Mouse (Mus musculus) Muller cell, postnatal 12 days (primary cell): Measurements from ENCODE around the gene Tbce.
A peak's percentile ranks its signal among the peaks of the same experiment; 100 is the strongest.
"Not testable (repeated sequence)": the region's sequence is repeated elsewhere in the genome, so short reads cannot be mapped to it uniquely, and the experiment has no call there.

Experiments used
- DNase-seq: peaks from one replicate; pipeline ENCODE4 v3.0.0-alpha.2; 2015; ENCODE audit errors: inconsistent ontology term

The Tbce gene

GRCm38 (mm10) chr13:14039292-14039965 is at the start of gene Tbce:
Gene Tbce (minus strand): TSS chr13:14039638.
- DNase-seq: peak; percentile 92

- no peak for DNase-seq
These were observed 49.2 kb upstream of the Tbce start for GRCm38 (mm10) chr13:14088669-14089068.

- DNase-seq: no peak
These were observed 35.9 kb upstream of the Tbce start for GRCm38 (mm10) chr13:14075326-14075725.

GRCm38 (mm10) chr13:14074371-14074770 is 34.9 kb upstream of the Tbce start:
- DNase-seq: no peak

GRCm38 (mm10) chr13:14069291-14069690 is 29.9 kb upstream of the Tbce start:
- DNase-seq: no peak

- DNase-seq: no peak
These were observed 28.6 kb upstream of the Tbce start for GRCm38 (mm10) chr13:14068035-14068434.

- DNase-seq: no peak
These were observed 26.3 kb upstream of the Tbce start for GRCm38 (mm10) chr13:14065701-14066100.

GRCm38 (mm10) chr13:14065028-14065380 is 25.6 kb upstream of the Tbce start:
- DNase-seq: no peak

- DNase-seq: peak; percentile 31
These were observed 25.0 kb upstream of the Tbce start for GRCm38 (mm10) chr13:14064341-14065027.

- DNase-seq: no peak
These were observed 24.5 kb upstream of the Tbce start for GRCm38 (mm10) chr13:14063942-14064271.

GRCm38 (mm10) chr13:14063013-14063941 is 23.8 kb upstream of the Tbce start, which contains the start of the genes Arid4b and Ggps1:
Gene Arid4b (plus strand): TSS chr13:14063232.
Gene Ggps1 (minus strand): TSS chr13:14063488.
- peak; percentile 100 for DNase-seq

GRCm38 (mm10) chr13:14062209-14063012 is 23.0 kb upstream of the Tbce start:
- peak; percentile 5 for DNase-seq

- DNase-seq: no peak
These were observed 20.1 kb upstream of the Tbce start for GRCm38 (mm10) chr13:14059582-14059981.

GRCm38 (mm10) chr13:14056801-14057200 is 17.4 kb upstream of the Tbce start:
- no peak for DNase-seq

GRCm38 (mm10) chr13:14049878-14050277 is 10.4 kb upstream of the Tbce start:
- DNase-seq: peak; percentile 20

GRCm38 (mm10) chr13:14044521-14044920 is 5.1 kb upstream of the Tbce start:
- no peak for DNase-seq

- no peak for DNase-seq
These were observed 4.4 kb upstream of the Tbce start for GRCm38 (mm10) chr13:14043851-14044250.

- DNase-seq: peak; percentile 87
These were observed 748 bp upstream of the Tbce start for GRCm38 (mm10) chr13:14040186-14040585.

- DNase-seq: no peak
These were observed 537 bp downstream of the Tbce start for GRCm38 (mm10) chr13:14038911-14039291.

- no peak for DNase-seq
These were observed 3.4 kb downstream of the Tbce start for GRCm38 (mm10) chr13:14035875-14036630.

- DNase-seq: not testable (repeated sequence)
These were observed 4.1 kb downstream of the Tbce start for GRCm38 (mm10) chr13:14035352-14035751.
